Mouse (Mus musculus) thymus, postnatal 4 days (tissue): ENCODE measurements around the gene Tnnc2.

ENCODE experiments used
- DNase-seq: peaks from one replicate; pipeline ENCODE4 v3.0.0; 2021

The Tnnc2 gene

DNA sequence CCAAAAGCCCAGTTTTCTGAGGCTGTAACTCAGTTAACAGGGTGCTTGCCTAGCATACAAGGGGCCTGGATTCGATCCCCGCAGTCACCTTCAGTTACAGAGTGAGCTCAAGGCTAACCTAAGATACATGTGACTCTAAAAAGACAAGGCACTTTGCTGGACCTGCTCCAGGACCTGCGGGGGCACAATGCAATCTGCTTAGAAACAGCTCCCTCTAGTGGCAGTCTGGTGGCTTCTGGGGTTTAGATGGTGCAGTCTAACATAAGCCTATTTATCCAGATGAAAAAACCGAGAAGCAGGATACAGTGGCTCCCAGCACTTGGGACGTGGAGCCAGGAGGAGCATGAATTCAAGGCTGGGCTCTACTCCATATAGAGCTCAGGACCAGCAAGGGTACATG, 14.5 kb upstream of the Tnnc2 start:
- DNase-seq, result peak; percentile 80

- no peak for DNase-seq
These were observed 14.0 kb upstream of the Tnnc2 start for GRCm38 (mm10) chr2:164793772-164794171.

DNA sequence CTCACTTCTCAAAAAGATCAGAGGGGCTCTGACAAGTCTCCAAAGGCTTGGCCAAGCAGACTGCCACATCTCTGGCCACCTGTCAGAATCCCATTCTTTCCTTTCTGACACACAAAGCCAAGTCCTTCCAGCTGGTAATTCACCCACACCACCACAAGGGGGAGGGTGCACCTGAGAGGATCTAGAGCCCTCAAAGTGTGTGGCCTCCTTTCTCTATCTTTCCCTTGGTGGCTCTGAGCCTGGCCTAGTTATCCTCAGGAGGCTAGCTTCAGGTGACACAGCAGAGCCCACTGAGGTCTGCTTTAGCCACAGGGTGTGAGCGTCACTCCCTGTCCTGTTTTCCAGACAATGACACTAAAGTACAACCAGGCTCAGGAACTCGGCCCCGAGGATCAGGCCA, 13.5 kb upstream of the Tnnc2 start:
- DNase-seq, result peak; percentile 81

- DNase-seq, result no peak
These were observed 12.8 kb upstream of the Tnnc2 start for GRCm38 (mm10) chr2:164792400-164793190.

GRCm38 (mm10) chr2:164791841-164792261, 12.1 kb upstream of the Tnnc2 start:
- DNase-seq, result no peak

DNA sequence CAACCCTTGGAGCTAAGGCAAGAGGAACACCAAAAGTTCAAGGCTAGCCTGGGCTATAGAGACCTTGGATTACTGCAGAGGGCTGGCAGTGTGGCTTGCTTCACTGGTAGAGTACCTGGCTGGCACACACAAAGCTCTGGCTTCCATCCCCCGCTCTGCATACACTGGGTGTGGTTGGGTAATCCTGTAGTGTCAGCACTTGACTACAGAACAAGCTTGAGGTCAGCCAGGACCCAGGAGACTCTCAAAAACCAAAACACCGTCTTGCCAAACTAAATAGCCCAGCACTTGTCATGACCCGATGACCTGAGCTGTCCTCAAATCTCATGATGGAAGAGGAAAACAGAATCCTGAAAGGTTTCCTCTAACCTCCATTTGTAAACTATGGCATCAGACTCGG, 10.7 kb upstream of the Tnnc2 start:
- no peak for DNase-seq

DNA sequence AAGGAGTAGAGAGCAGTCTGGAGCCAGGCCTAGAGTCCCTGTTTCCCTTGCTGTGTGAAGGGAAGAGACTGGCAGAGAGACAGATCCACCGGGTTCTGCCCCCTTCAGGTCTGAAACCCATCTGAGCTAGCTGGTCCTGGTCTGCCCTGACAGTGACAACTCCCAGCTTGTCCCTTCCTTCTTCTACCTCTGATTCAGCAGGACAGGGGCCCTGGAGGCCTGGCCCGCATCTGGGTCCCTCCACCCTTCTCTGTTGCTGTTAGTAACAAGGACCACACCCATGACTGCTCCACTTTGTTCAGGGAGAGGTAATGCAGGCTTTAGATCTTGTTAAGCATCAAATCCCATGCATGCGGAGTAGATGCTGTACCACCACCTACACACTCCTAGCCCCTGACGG, 8.6 kb upstream of the Tnnc2 start:
- no peak for DNase-seq

- DNase-seq, result no peak
These were observed 8.0 kb upstream of the Tnnc2 start for GRCm38 (mm10) chr2:164787779-164788178.

DNA sequence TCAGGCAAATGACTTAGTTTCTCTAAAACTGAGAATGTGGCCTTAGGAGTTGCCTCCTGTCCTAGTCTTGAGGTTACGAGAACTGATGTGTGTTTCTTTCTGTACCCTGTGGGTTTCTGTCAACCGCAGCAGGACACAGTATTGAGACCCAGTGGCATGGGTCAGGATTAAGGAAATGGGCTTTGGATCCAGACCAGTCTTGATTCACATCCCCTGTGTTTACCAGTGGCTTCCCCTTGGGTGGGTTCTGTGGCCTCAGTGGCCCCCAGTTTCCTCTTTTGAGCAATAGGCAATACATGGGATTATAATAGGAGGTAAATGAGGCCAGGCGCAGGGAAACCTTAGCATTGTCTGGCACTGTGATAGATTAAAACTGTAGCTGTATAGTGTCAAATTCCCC, 7.3 kb upstream of the Tnnc2 start:
- no peak for DNase-seq

DNA sequence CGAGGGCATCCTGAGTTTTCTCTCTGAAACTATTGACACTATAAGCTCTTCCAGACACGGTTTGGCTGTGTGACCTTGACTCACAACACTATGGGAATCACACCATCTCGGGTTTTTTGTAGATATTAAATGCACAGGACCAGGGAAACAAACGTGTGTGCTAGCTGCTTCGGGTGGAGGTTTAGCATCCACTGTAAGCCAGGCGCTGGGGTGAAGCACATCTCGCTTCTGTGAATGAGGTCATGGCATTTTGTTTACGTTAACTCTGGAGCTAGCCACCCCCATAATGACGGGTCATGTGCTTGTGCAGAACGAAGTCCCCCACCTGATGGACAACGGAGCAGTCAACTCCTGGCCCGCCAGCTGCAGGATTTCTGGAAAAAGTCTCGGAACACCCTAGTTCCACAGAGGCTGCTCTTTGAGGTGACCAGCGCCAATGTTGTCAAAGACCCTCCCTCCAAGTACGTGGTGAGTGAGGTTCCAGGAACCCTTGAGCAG, 6.7 kb upstream of the Tnnc2 start:
- no peak for DNase-seq

- peak; percentile 78 for DNase-seq
These were observed 6.0 kb upstream of the Tnnc2 start, which contains the start of gene Snx21 for GRCm38 (mm10) chr2:164785481-164786387. Gene Snx21 (plus strand): TSS chr2:164785823.

GRCm38 (mm10) chr2:164784869-164785420, 5.2 kb upstream of the Tnnc2 start:
- DNase-seq, result no peak

GRCm38 (mm10) chr2:164783926-164784581, 4.3 kb upstream of the Tnnc2 start:
- DNase-seq, result no peak

- DNase-seq, result no peak
These were observed 2.1 kb upstream of the Tnnc2 start for GRCm38 (mm10) chr2:164781876-164782275.

- DNase-seq, result no peak
These were observed 958 bp downstream of the Tnnc2 start for GRCm38 (mm10) chr2:164778809-164779208.

GRCm38 (mm10) chr2:164778015-164778287, 1.8 kb downstream of the Tnnc2 start:
- DNase-seq, result no peak

DNA sequence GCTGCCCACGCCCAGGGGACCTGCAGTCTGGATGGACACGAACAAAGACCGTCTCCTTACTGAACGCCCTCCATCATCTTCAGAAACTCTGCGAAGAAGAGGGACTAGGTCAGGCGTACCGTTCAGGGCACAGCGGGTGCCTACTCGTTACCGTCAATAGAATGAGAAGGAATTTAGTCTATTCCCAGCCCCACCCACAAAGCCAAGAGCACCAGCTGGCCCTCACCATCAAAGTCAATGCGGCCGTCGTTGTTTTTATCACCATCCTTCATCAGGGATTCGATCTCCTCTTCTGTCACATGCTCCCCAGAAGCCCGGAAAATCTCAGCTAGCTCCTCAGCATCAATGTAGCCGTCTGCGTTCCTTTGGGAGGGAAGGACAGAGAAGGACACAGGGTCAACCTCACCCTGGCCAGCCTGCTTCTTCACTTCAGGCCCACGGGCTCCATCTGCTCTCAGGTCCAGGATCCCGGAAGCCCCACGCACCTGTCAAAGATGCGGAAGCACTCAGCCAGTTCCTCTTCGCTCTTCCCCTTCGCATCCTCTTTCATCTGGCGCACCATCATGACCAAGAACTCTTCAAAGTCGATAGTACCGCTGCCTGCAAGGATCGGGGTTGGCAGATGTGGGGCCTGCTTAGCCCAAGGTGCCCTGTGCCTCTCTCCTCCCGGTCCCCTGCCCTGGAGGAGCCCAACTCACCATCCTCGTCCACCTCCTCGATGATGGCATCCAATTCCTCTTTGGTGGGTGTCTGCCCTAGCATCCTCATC, 2.3 kb downstream of the Tnnc2 start:
- DNase-seq, result no peak

- no peak for DNase-seq
These were observed 3.0 kb downstream of the Tnnc2 start for GRCm38 (mm10) chr2:164776801-164777200.

DNA sequence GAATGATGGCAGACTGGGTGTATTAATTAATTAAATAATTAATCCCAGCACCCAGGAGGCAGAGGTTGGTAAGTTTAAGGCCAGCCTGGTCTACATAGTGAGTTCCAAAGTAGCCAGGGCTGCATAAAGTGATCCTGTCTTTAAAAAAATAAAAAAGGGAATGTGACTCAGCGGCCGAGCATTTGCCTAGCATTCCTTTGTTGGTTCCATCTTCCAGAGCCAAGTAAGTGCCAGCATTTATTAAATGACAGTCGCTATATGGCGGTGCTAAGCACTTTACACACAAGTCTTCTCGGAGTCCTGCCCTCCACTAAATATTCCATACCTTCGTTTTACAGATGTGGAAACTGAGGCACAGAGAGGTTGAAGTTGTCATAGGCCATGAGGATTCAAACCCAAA, 3.6 kb downstream of the Tnnc2 start:
- DNase-seq, result no peak

DNA sequence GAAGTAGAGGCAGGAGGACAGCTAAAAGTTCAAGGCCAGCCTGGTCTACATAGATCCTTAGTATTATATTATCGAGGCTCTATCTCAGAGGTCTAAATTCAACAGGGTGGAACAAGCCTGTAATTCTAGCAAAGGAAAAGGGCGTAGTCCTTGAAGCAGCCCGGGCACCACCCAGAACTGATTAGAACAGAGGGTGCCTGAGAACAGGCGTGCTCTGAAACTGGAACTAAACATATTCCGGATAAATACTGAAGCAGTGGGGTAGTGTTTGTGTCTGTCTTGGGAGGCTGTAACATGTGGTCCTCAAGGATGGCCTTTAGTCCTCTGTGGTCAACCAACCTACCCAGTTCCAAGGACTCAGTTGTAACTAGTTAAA, 5.8 kb downstream of the Tnnc2 start:
- no peak for DNase-seq

DNA sequence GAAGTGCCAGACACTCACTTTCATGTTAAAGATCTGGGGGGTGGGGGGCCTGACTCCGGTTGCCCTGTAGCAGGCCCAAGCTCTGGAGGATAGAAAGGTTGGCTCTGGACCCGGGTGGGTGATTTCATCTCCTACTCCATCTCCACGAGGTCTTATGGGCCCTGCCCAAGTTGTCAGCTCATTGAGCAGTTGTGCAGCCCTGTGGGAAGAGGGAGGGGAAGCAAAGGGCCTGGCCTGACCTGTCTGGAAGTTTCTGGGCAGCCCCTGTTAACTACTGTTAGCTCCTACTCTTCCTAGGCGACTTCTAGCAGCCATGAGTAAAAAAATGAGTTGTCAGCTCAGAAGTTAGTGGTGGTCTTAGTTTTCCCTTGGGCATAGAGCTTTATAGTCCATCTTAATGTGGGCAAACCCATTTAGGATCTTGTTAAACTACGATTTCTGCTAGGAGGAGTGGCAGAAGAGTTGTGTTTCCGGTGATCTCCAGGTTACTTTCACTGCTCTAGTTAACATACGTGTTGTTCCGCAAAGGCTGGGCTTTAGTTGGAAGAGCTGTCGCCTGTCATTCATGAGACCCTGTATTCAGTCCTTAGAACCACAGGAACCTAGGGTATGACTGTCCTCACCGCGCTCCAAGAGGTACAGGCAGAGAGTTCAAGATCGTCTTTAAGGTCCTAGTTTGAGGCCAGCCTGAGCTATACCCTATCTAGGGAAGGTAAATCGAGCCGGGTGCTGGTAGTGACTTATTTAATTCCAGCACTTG, 6.4 kb downstream of the Tnnc2 start:
- no peak for DNase-seq

DNA sequence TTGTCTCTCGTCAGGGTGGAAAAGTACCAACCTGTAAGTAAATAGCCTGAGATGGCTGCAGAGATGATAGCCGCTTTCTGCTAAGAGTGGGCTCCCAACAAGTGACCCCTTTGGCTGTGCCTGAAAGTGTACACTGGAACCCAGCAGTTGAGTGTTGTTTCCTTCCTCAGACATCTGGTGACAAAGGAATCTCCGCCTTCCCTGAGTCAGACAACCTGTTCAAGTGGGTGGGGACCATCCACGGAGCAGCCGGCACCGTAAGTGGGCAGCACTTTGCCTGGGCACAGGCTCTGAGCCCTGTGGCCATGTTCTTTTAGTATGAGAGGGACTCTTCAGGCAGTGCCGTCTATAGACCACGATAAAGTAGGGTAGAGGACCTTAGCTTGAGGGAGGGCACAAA, 8.6 kb downstream of the Tnnc2 start:
- DNase-seq, result no peak
